Mouse (Mus musculus) heart, postnatal 0 days (tissue): ENCODE data around the gene Arl15. TPM values are rescaled to one million over a fixed set of nuclear protein-coding genes. Genes with fewer than 3 reads are reported as not detected.

Experiments used
- ATAC-seq: fragments of 200-750 bp; cut with Nextera tagmentation; 2 replicates; pipeline ENCODE4 v1.8.0; 2017; ENCODE audit warnings: low read depth, moderate number of reproducible peaks, moderate library complexity; ENCODE audit not compliant: insufficient read depth
- DNase-seq: peaks from one replicate; pipeline ENCODE4 v3.0.0-alpha.2; 2016; ENCODE audit warnings: low spot score
- H3K27ac ChIP-seq: fragments of 300-500 bp; sonication (generic); 2 replicates; pipeline ENCODE4 v1.5.1; 2014; ENCODE audit warnings: low read depth, mild to moderate bottlenecking
- H3K27me3 ChIP-seq: fragments of 300-500 bp; sonication (generic); 2 replicates; pipeline ENCODE4 v1.6.1; 2014; ENCODE audit warnings: low read length, mixed read lengths; ENCODE audit not compliant: control insufficient read depth, insufficient read depth
- H3K36me3 ChIP-seq: fragments of 300-500 bp; sonication (generic); replicated peaks from 2 replicates; pipeline ENCODE4 v1.6.1; 2014; ENCODE audit warnings: low read length, mixed read lengths; ENCODE audit not compliant: control insufficient read depth, insufficient read depth
- H3K4me1 ChIP-seq: fragments of 300-500 bp; sonication (generic); 2 replicates; pipeline ENCODE4 v1.6.1; 2014; ENCODE audit warnings: antibody characterized with exemption; ENCODE audit not compliant: control insufficient read depth, insufficient read depth
- H3K4me2 ChIP-seq: fragments of 300-500 bp; sonication (generic); 2 replicates; pipeline ENCODE4 v1.6.1; 2014; ENCODE audit warnings: low read depth, mild to moderate bottlenecking, low read length, moderate library complexity
- H3K4me3 ChIP-seq: fragments of 300-500 bp; sonication (generic); 2 replicates; pipeline ENCODE4 v1.5.1; 2014; ENCODE audit warnings: low read depth, low read length
- H3K9ac ChIP-seq: fragments of 300-500 bp; sonication (generic); replicated peaks from 2 replicates; pipeline ENCODE4 v1.6.1; 2014; ENCODE audit warnings: low read depth, low read length, mixed read lengths
- H3K9me3 ChIP-seq: fragments of 300-500 bp; sonication (generic); replicated peaks from 2 replicates; pipeline ENCODE4 v1.6.1; 2016; ENCODE audit warnings: low read length; ENCODE audit not compliant: control insufficient read depth
- CTCF ChIP-seq: IDR thresholded peaks from 2 replicates; pipeline ENCODE4 v1.5.1; 2016; ENCODE audit warnings: antibody characterized with exemption, control low read depth, low read depth
- EP300 ChIP-seq: IDR thresholded peaks from 2 replicates; pipeline ENCODE4 v1.6.1; 2016; ENCODE audit warnings: antibody characterized with exemption, low read depth
- WGBS: fragments of 180-500 bp; shearing (Covaris S2); extraction: QIAGEN DNeasy Blood & Tissue Kit; methylation state at CpG from one replicate; pipeline ENCODE4 v1.1.7; 2014; 5-methylcytosine and 5-hydroxymethylcytosine counted together
- polyA plus RNA-seq: library from polyadenylated mRNA; unstranded; fragments of >200 nt; fragmentation: Nextera tagmentation; extraction: Ambion mirVana; gene quantifications from 2 replicates; pipeline ENCODE4 v1.2.1, GENCODE M21; 2015
- total RNA-seq: library from RNA; depleted of rRNA; stranded (reverse); fragments of >200 nt; gene quantifications from 2 replicates; pipeline ENCODE4 v1.2.3, GENCODE M21; 2014; ENCODE audit warnings: low replicate concordance

Arl15 gene
- total and polyA plus RNA-seq, 2 experiments from 2014 or later: 3.9 to 16.5 TPM

GRCm38 (mm10) chr13:113878571-113878970, 84.3 kb downstream of the Arl15 start:
- DNase-seq: no peak
- Histone ChIP-seq H3K36me3 (no peaks in the 10 kb centered on the region), H3K27me3 (no peaks in the 10 kb centered on the region), H3K4me3 (no peak overlapping the region), H3K9me3 (no peaks in the 10 kb centered on the region), H3K4me1 (no peaks in the 10 kb centered on the region), H3K4me2 (no peak overlapping the region), H3K9ac (no peak overlapping the region), H3K27ac (no peak overlapping the region)
- TF ChIP-seq CTCF (no peak), EP300 (no peak)
- ATAC-seq: no peak
- 83% methylated on average over 12 of the region's 12 CpGs for WGBS

- DNase-seq: no peak
- TF ChIP-seq EP300 (no peak), CTCF (no peak)
- Histone ChIP-seq H3K36me3 (no peaks in the 10 kb centered on the region), H3K27ac (no peak overlapping the region), H3K4me2 (no peak overlapping the region), H3K4me3 (no peak overlapping the region), H3K9me3 (no peaks in the 10 kb centered on the region), H3K27me3 (no peaks in the 10 kb centered on the region), H3K9ac (no peak overlapping the region), H3K4me1 (no peaks in the 10 kb centered on the region)
- ATAC-seq: no peak
- 68% methylated on average over 20 of the region's 20 CpGs for WGBS
Observed at GRCm38 (mm10) chr13:113879651-113880327, 85.5 kb downstream of the Arl15 start.

GRCm38 (mm10) chr13:113880564-113881171, 86.4 kb downstream of the Arl15 start:
- WGBS: 33% methylated on average over 19 of the region's 19 CpGs
- H3K4me1 ChIP-seq: no peaks in the 10 kb centered on the region
- H3K4me3 ChIP-seq: no peak overlapping the region
- DNase-seq (no peak), ATAC-seq (no peak)
- H3K9ac ChIP-seq: no peak overlapping the region
- H3K4me2 ChIP-seq: peak overlapping the region; percentile 31; the same call in 1 of the 2 replicates
- H3K27ac ChIP-seq: no peak overlapping the region
- no peaks in the 10 kb centered on the region for H3K36me3 ChIP-seq
- TF ChIP-seq EP300 (no peak), CTCF (no peak)
- no peaks in the 10 kb centered on the region for H3K9me3 ChIP-seq
- H3K27me3 ChIP-seq: no peaks in the 10 kb centered on the region

GRCm38 (mm10) chr13:113882959-113883358, 88.7 kb downstream of the Arl15 start:
- 56% methylated on average over 1 of the region's 1 CpGs for WGBS
- no peak overlapping the region for H3K4me3 ChIP-seq
- H3K27ac ChIP-seq: no peak overlapping the region
- no peak for DNase-seq
- no peak overlapping the region for H3K4me2 ChIP-seq
- no peaks in the 10 kb centered on the region for H3K9me3 ChIP-seq
- no peak for TF ChIP-seq EP300
- TF ChIP-seq CTCF: no peak
- H3K36me3 ChIP-seq: no peaks in the 10 kb centered on the region
- H3K4me1 ChIP-seq: no peaks in the 10 kb centered on the region
- H3K9ac ChIP-seq: no peak overlapping the region
- ATAC-seq: no peak
- H3K27me3 ChIP-seq: no peaks in the 10 kb centered on the region

GRCm38 (mm10) chr13:113887090-113887489, 92.8 kb downstream of the Arl15 start:
- 76% methylated on average over 6 of the region's 6 CpGs for WGBS
- Histone ChIP-seq H3K9me3 (no peaks in the 10 kb centered on the region), H3K9ac (no peak overlapping the region), H3K36me3 (no peaks in the 10 kb centered on the region), H3K4me3 (no peak overlapping the region), H3K27me3 (no peaks in the 10 kb centered on the region), H3K4me2 (no peak overlapping the region), H3K27ac (no peak overlapping the region), H3K4me1 (no peaks in the 10 kb centered on the region)
- TF ChIP-seq CTCF: no peak
- no peak for TF ChIP-seq EP300
- ATAC-seq: no peak
- no peak for DNase-seq
